Comparison of ENCODE assay signal across 21 mouse cellular contexts in genomic region chr5:118031059-118031458, GRCm38 (mm10). TPM values are rescaled to one million over a fixed set of nuclear protein-coding genes. Genes with fewer than 3 reads are reported as not detected.
DNase-seq lines count a peak whose midpoint lies in the region; ATAC-seq and TF ChIP-seq lines count a peak whose summit lies in the region.
"Had no signal": no experiment of that assay in that cellular context is flagged by ENCODE, and none has a peak within 500 bp of the region (broad histone marks: within the 10 kb centered on the region; RNA-seq: fewer than 3 reads in every experiment).

No protein-coding gene starts in this region.

- no peak overlapping the region for H3K9ac ChIP-seq in intestine, embryonic 16.5 days (ENCODE audit: low read depth, low read length)
- no peak overlapping the region for H3K9ac ChIP-seq in intestine, postnatal 0 days (ENCODE audit: low read depth, low read length)
- no peak overlapping the region for H3K9ac ChIP-seq in stomach, embryonic 16.5 days (ENCODE audit: low read length)
- H3K9ac ChIP-seq: forebrain, embryonic 12.5 days; hindbrain, embryonic 15.5 days; limb, embryonic 15.5 days; liver, postnatal 0 days had no signal

- TF ChIP-seq CTCF in intestine, postnatal 0 days (IDR thresholded peaks at IDR 0.05; ENCODE audit: low read depth) = no peak

- WGBS in intestine, embryonic 16.5 days = 54% methylated on average over 5 of the region's 5 CpGs
- WGBS in intestine, postnatal 0 days = 26% methylated on average over 5 of the region's 5 CpGs
- WGBS in stomach, embryonic 16.5 days = 37% methylated on average over 5 of the region's 5 CpGs

- H3K27ac ChIP-seq in intestine, embryonic 16.5 days (ENCODE audit: low read length) = no peak overlapping the region
- H3K27ac ChIP-seq in intestine, postnatal 0 days (ENCODE audit: low read depth, low read length) = no peak overlapping the region
- peak overlapping the region; percentile 33; the same call in 1 of the 2 replicates for H3K27ac ChIP-seq in stomach, embryonic 16.5 days (ENCODE audit: low read length)
- H3K27ac ChIP-seq: forebrain, embryonic 12.5 days; hindbrain, embryonic 15.5 days; limb, embryonic 15.5 days; midbrain, embryonic 10.5 days had no signal

- peak; percentile 60 for DNase-seq in cerebellum, adult 11-12 months
- no peak for DNase-seq in cerebellum, adult 18-20 months
- peak; percentile 53 for DNase-seq in adrenal gland, postnatal 25 days
- DNase-seq in right cerebral cortex, postnatal 10 days (ENCODE audit: low spot score in 2 of 2) = no peak
- no peak for DNase-seq in layer of hippocampus, adult 11-12 months (ENCODE audit: low spot score)
- DNase-seq: gastrocnemius, postnatal 10 days; heart, postnatal 14 days; kidney, adult 18-20 months; kidney, postnatal 10 days; liver, postnatal 0 days; lung, postnatal 14 days; thymus, adult 18-20 months; thymus, postnatal 4 days had no signal

- no peak overlapping the region for H3K4me2 ChIP-seq in intestine, embryonic 16.5 days (ENCODE audit: low read depth, low read length)
- H3K4me2 ChIP-seq in intestine, postnatal 0 days (replicated peaks; ENCODE audit: low read depth) = no peak overlapping the region
- H3K4me2 ChIP-seq in stomach, embryonic 16.5 days (ENCODE audit: low read depth, low read length) = no peak overlapping the region
- H3K4me2 ChIP-seq: forebrain, embryonic 12.5 days; hindbrain, embryonic 15.5 days; limb, embryonic 15.5 days had no signal

- H3K36me3 ChIP-seq in intestine, embryonic 16.5 days (ENCODE audit: control insufficient read depth, insufficient read depth, low read length) = no peaks in the 10 kb centered on the region
- H3K36me3 ChIP-seq in intestine, postnatal 0 days (ENCODE audit: control insufficient read depth, insufficient read depth) = no peaks in the 10 kb centered on the region
- no peaks in the 10 kb centered on the region for H3K36me3 ChIP-seq in stomach, embryonic 16.5 days (ENCODE audit: control insufficient read depth, insufficient read depth, low read length)
- H3K36me3 ChIP-seq: forebrain, embryonic 12.5 days; G1E; hindbrain, embryonic 15.5 days; limb, embryonic 15.5 days; midbrain, embryonic 10.5 days had no signal

- 0 out of 2 replicates have a peak, but pooled peaks have one; percentile 18 for ATAC-seq in intestine, embryonic 16.5 days
- no peak for ATAC-seq in intestine, postnatal 0 days
- ATAC-seq in stomach, embryonic 16.5 days (ENCODE audit: insufficient read depth, low FRiP score) = peak; percentile 69; the same call in 1 of the 2 replicates
- ATAC-seq: liver, postnatal 0 days had no signal

- H3K4me1 ChIP-seq in intestine, embryonic 16.5 days (ENCODE audit: control insufficient read depth, insufficient read depth, low read length) = peaks cover 28% of the 10 kb centered on the region
- no peaks in the 10 kb centered on the region for H3K4me1 ChIP-seq in intestine, postnatal 0 days (replicated peaks; ENCODE audit: control insufficient read depth, insufficient read depth, low read length)
- H3K4me1 ChIP-seq in stomach, embryonic 16.5 days (ENCODE audit: control insufficient read depth, insufficient read depth, low read length) = peaks cover 31% of the 10 kb centered on the region

- H3K9me3 ChIP-seq in intestine, embryonic 16.5 days (ENCODE audit: control insufficient read depth, low read length) = no peaks in the 10 kb centered on the region
- H3K9me3 ChIP-seq in intestine, postnatal 0 days (ENCODE audit: control insufficient read depth) = no peaks in the 10 kb centered on the region
- 0 out of 2 replicates have a peak, but pooled peaks cover 3% of the 10 kb centered on the region for H3K9me3 ChIP-seq in stomach, embryonic 16.5 days (replicated peaks; ENCODE audit: control insufficient read depth, low read length)
- H3K9me3 ChIP-seq: hindbrain, embryonic 15.5 days; limb, embryonic 15.5 days; midbrain, embryonic 10.5 days had no signal

- no peak overlapping the region for H3K4me3 ChIP-seq in intestine, embryonic 16.5 days (ENCODE audit: low read length)
- no peak overlapping the region for H3K4me3 ChIP-seq in intestine, postnatal 0 days (ENCODE audit: low read depth, low read length)
- no peak overlapping the region for H3K4me3 ChIP-seq in stomach, embryonic 16.5 days (replicated peaks; ENCODE audit: low read length)
- H3K4me3 ChIP-seq: forebrain, embryonic 12.5 days; hindbrain, embryonic 15.5 days; limb, embryonic 15.5 days; midbrain, embryonic 10.5 days had no signal

- H3K27me3 ChIP-seq in intestine, embryonic 16.5 days (replicated peaks; ENCODE audit: control insufficient read depth, insufficient read depth, low read length) = peaks cover 36% of the 10 kb centered on the region
- peaks cover 38% of the 10 kb centered on the region for H3K27me3 ChIP-seq in intestine, postnatal 0 days (replicated peaks; ENCODE audit: control insufficient read depth, insufficient read depth, low read length)
- H3K27me3 ChIP-seq in stomach, embryonic 16.5 days (ENCODE audit: control insufficient read depth, insufficient read depth, low read length) = peaks cover 34% of the 10 kb centered on the region

RNA-seq across cellular contexts. Expression of gene Tesc, which starts 3.5 kb away (rescaled TPM):
- 3.6 and 4.0 TPM in 2 replicates for polyA plus RNA-seq in intestine, embryonic 16.5 days (2015; fragmentation: Nextera tagmentation; extraction: Ambion mirVana)
- 2.8 and 3.3 TPM in 2 replicates for polyA plus RNA-seq in intestine, postnatal 0 days (2015; fragmentation: Nextera tagmentation; extraction: Ambion mirVana)
- total RNA-seq in adrenal gland, postnatal 25 days (2021) = 103 and 131 TPM in 2 replicates
- polyA plus RNA-seq in stomach, embryonic 16.5 days (2015; fragmentation: Nextera tagmentation; extraction: Ambion mirVana) = 26.1 and 27.4 TPM in 2 replicates
- total RNA-seq: G1E had no signal
- polyA plus RNA-seq: G1E had no signal

RNA-seq across cellular contexts. Expression of gene Fbxo21, which starts 54.5 kb away (rescaled TPM):
- polyA plus RNA-seq in intestine, embryonic 16.5 days (2015; fragmentation: Nextera tagmentation; extraction: Ambion mirVana) = 50.1 and 51.0 TPM in 2 replicates
- polyA plus RNA-seq in intestine, postnatal 0 days (2015; fragmentation: Nextera tagmentation; extraction: Ambion mirVana) = 20.7 and 21.2 TPM in 2 replicates
- 50.1 and 70.4 TPM in 2 replicates for total RNA-seq in adrenal gland, postnatal 25 days (2021)
- 56.7 and 57.5 TPM in 2 replicates for polyA plus RNA-seq in stomach, embryonic 16.5 days (2015; fragmentation: Nextera tagmentation; extraction: Ambion mirVana)

Comparison
In these comparisons a context has a peak if more than half of its experiments do, and no peak if none do; other contexts are left out.
1. DNase-seq: peak in cerebellum, adult 11-12 months (single experiment) and adrenal gland, postnatal 25 days (single experiment); none in cerebellum, adult 18-20 months (0 of 2), right cerebral cortex, postnatal 10 days (0 of 2) and layer of hippocampus, adult 11-12 months (single experiment).